8 mouse cellular contexts compared by ENCODE assay signal in genomic region chr2:59438479-59438935, GRCm38 (mm10). TPM values are rescaled to one million over a fixed set of nuclear protein-coding genes. Genes with fewer than 3 reads are reported as not detected.
DNase-seq lines count a peak whose midpoint lies in the region; ATAC-seq lines count a peak whose summit lies in the region.

No protein-coding gene starts in this region.

- no peaks in the 10 kb centered on the region for H3K9me3 ChIP-seq in forebrain, embryonic 16.5 days (ENCODE audit: control insufficient read depth, low read length)
- H3K9me3 ChIP-seq in lung, embryonic 16.5 days (ENCODE audit: control insufficient read depth, low read length), result 0 out of 2 replicates have a peak, but pooled peaks cover 1% of the 10 kb centered on the region

- WGBS in forebrain, embryonic 16.5 days, result 15% methylated on average over 10 of the region's 10 CpGs
- WGBS in lung, embryonic 16.5 days, result 8% methylated on average over 10 of the region's 10 CpGs

- H3K27me3 ChIP-seq in forebrain, embryonic 16.5 days (replicated peaks; ENCODE audit: control insufficient read depth, insufficient read depth, low read length), result no peaks in the 10 kb centered on the region
- no peaks in the 10 kb centered on the region for H3K27me3 ChIP-seq in lung, embryonic 16.5 days (ENCODE audit: control insufficient read depth, insufficient read depth, low read depth, low read length)

- ATAC-seq in forebrain, embryonic 16.5 days, result peak; percentile 83
- peak; percentile 78 to 79 for ATAC-seq in hematopoietic stem cell, adult 5-6 weeks (replicated peaks in 1 of 2; ENCODE audit: insufficient read depth in 1 of 2, low FRiP score in 2 of 2, low TSS enrichment in 1 of 2, low read depth in 1 of 2, poor library complexity in 2 of 2, severe bottlenecking in 2 of 2)
- ATAC-seq in lung, embryonic 16.5 days (ENCODE audit: low read depth), result peak; percentile 77

- H3K9ac ChIP-seq in forebrain, embryonic 16.5 days (replicated peaks; ENCODE audit: low read depth, low read length), result 0 out of 2 replicates have a peak overlapping the region, but pooled peaks have one; percentile 2
- H3K9ac ChIP-seq in lung, embryonic 16.5 days (ENCODE audit: low read length), result 0 out of 2 replicates have a peak overlapping the region, but pooled peaks have one; percentile 45

- no peak overlapping the region; the same call in 1 of the 2 replicates for H3K4me3 ChIP-seq in forebrain, embryonic 16.5 days (replicated peaks; ENCODE audit: low read length)
- peak overlapping the region; percentile 38 for H3K4me3 ChIP-seq in lung, embryonic 16.5 days (ENCODE audit: low read length)

- peak overlapping the region; percentile 54 for H3K4me2 ChIP-seq in forebrain, embryonic 16.5 days (ENCODE audit: low read length)
- H3K4me2 ChIP-seq in lung, embryonic 16.5 days (ENCODE audit: low read depth, low read length), result peak overlapping the region; percentile 55

- H3K36me3 ChIP-seq in forebrain, embryonic 16.5 days (ENCODE audit: control insufficient read depth, insufficient read depth), result no peaks in the 10 kb centered on the region
- no peaks in the 10 kb centered on the region for H3K36me3 ChIP-seq in lung, embryonic 16.5 days (ENCODE audit: control insufficient read depth, insufficient read depth, low read length)

- peak; percentile 88 for DNase-seq in R1 (ENCODE audit: low read depth, low spot score)
- DNase-seq in cerebellum, adult 11-12 months, result peak; percentile 72
- peak; percentile 74 for DNase-seq in layer of hippocampus, adult 9-10 months (ENCODE audit: low spot score)
- peak; percentile 63 for DNase-seq in ovary, postnatal 14 days (ENCODE audit: low spot score)
- DNase-seq in urinary bladder, postnatal 36 days (ENCODE audit: low spot score in 2 of 2), result peak; percentile 64 to 65

- H3K27ac ChIP-seq in forebrain, embryonic 16.5 days (ENCODE audit: low read length), result no peak overlapping the region
- peak overlapping the region; percentile 70 for H3K27ac ChIP-seq in lung, embryonic 16.5 days (ENCODE audit: low read length)

- peaks cover 6% of the 10 kb centered on the region for H3K4me1 ChIP-seq in forebrain, embryonic 16.5 days (replicated peaks; ENCODE audit: control insufficient read depth, insufficient read depth, low read length)
- H3K4me1 ChIP-seq in lung, embryonic 16.5 days (replicated peaks; ENCODE audit: control insufficient read depth, insufficient read depth, low read length), result peaks cover 18% of the 10 kb centered on the region

RNA-seq across cellular contexts. Expression of gene Dapl1, which starts 45.9 kb away (rescaled TPM):
- 0.47 TPM in 1 of 2 replicates, not detected in the other for polyA plus RNA-seq in forebrain, embryonic 16.5 days (2015; fragmentation: Nextera tagmentation; extraction: Ambion mirVana)
- total RNA-seq in hematopoietic stem cell, adult 5-6 weeks (2017), result not detected in 2 replicates
- 5.3 and 5.4 TPM in 2 replicates for polyA plus RNA-seq in lung, embryonic 16.5 days (2015; fragmentation: Nextera tagmentation; extraction: Ambion mirVana)
